Mouse (Mus musculus): Measurements from ENCODE around the gene Zfp941.

DNA sequence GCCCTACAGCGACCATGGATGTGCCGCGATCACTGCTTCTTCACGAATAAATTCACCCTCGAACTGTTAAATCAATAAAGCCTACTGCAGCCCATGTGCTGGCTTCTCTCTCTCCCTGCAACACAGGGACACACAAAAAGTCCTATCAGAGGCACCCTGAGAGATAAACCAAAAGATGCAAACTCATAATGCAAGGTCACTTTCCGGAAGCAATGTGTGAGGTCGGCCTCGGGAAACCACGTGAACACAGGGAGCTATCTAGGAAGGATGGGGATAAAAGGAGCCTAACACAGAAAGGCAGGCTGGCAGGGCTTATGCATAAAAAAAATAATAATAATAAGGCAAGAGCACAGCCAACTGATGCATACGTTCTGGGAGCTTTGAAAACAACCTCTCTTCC lies 24.7 kb upstream of the Zfp941 start:
- no peak for TF ChIP-seq POLR2A (IDR thresholded peaks at IDR 0.05; ENCODE audit: insufficient read depth, low read depth, low read length)
- TF ChIP-seq CTCF (IDR thresholded peaks at IDR 0.05) = no peak
- no peak for TF ChIP-seq EP300 (IDR thresholded peaks at IDR 0.05; ENCODE audit: insufficient read depth, low read depth, low read length)

All from heart, adult 2 months (tissue).